Mouse (Mus musculus): ENCODE data around the gene Dock9. TPM values are rescaled to one million over a fixed set of nuclear protein-coding genes. Genes with fewer than 3 reads are reported as not detected.

The Dock9 gene
- polyA plus RNA-seq, 1 experiment: 2.8 TPM

- TF ChIP-seq MYOD1 (IDR thresholded peaks at IDR 0.05; ENCODE audit: control insufficient read depth in 1 of 3, insufficient read length in 2 of 3, low read depth in 2 of 3) (peak; percentile 81 to 90 (median 87)), E2F4 (IDR thresholded peaks at IDR 0.05; ENCODE audit: insufficient read depth) (no peak), TCF12 (IDR thresholded peaks at IDR 0.05; ENCODE audit: insufficient read depth, poor library complexity, severe bottlenecking) (no peak)
- H3ac ChIP-seq (ENCODE audit: control insufficient read depth, insufficient read length): no peak overlapping the region
Measured at GRCm38 (mm10) chr14:121700013-121700412, 97.6 kb downstream of the Dock9 start.

GRCm38 (mm10) chr14:121698620-121698950, 99.1 kb downstream of the Dock9 start:
- Histone ChIP-seq H3ac (ENCODE audit: control insufficient read depth, insufficient read length) (no peak overlapping the region), H3K36me3 (ENCODE audit: control insufficient read depth, insufficient read depth) (no peaks in the 10 kb centered on the region), H3K79me2 (ENCODE audit: control insufficient read depth, insufficient read depth) (no peaks in the 10 kb centered on the region), H3K4me2 (ENCODE audit: low read depth) (peak overlapping the region; percentile 48), H3K4me3 (no peak overlapping the region), H3K27me3 (ENCODE audit: control insufficient read depth, insufficient read depth, insufficient read length) (no peaks in the 10 kb centered on the region)
- TF ChIP-seq MYOD1 (IDR thresholded peaks at IDR 0.05; ENCODE audit: control insufficient read depth in 1 of 3, insufficient read length in 2 of 3, low read depth in 2 of 3) (no peak), TCF3 (IDR thresholded peaks at IDR 0.05; ENCODE audit: insufficient read length, low read depth) (no peak), REST (IDR thresholded peaks at IDR 0.05; ENCODE audit: insufficient read depth, insufficient read length) (no peak), TCF12 (IDR thresholded peaks at IDR 0.05; ENCODE audit: insufficient read depth, poor library complexity, severe bottlenecking) (no peak), POLR2AphosphoS2 (IDR thresholded peaks at IDR 0.05; ENCODE audit: insufficient read length, low read depth) (no peak), USF1 (IDR thresholded peaks at IDR 0.05; ENCODE audit: low read depth) (no peak), SRF (IDR thresholded peaks at IDR 0.05; ENCODE audit: control insufficient read depth, insufficient read length, low read depth) (no peak), POLR2A (IDR thresholded peaks at IDR 0.05; ENCODE audit: insufficient read length, low read depth) (no peak), MAX (IDR thresholded peaks at IDR 0.05; ENCODE audit: low read depth) (no peak), CEBPB (IDR thresholded peaks at IDR 0.05; ENCODE audit: insufficient read depth, poor library complexity, severe bottlenecking) (no peak), E2F4 (IDR thresholded peaks at IDR 0.05; ENCODE audit: insufficient read depth) (no peak), MYOG (IDR thresholded peaks at IDR 0.05; ENCODE audit: control insufficient read depth in 1 of 3, insufficient read depth in 1 of 3, insufficient read length in 2 of 3, low read depth in 2 of 3) (no peak)

More at GRCm38 (mm10) chr14:121700013-121700412, 97.6 kb downstream of the Dock9 start:
- Histone ChIP-seq H3K79me2 (ENCODE audit: control insufficient read depth, insufficient read depth) (no peaks in the 10 kb centered on the region), H3K27me3 (ENCODE audit: control insufficient read depth, insufficient read depth, insufficient read length) (no peaks in the 10 kb centered on the region), H3K4me3 (no peak overlapping the region), H3K36me3 (ENCODE audit: control insufficient read depth, insufficient read depth) (no peaks in the 10 kb centered on the region), H3K4me2 (ENCODE audit: low read depth) (no peak overlapping the region)

- Histone ChIP-seq H3ac (ENCODE audit: control insufficient read depth, insufficient read length) (no peak overlapping the region), H3K4me3 (no peak overlapping the region), H3K36me3 (ENCODE audit: control insufficient read depth, insufficient read depth) (no peaks in the 10 kb centered on the region), H3K79me2 (ENCODE audit: control insufficient read depth, insufficient read depth) (no peaks in the 10 kb centered on the region), H3K4me2 (ENCODE audit: low read depth) (peak overlapping the region; percentile 48), H3K27me3 (ENCODE audit: control insufficient read depth, insufficient read depth, insufficient read length) (no peaks in the 10 kb centered on the region)
- no peak for TF ChIP-seq SRF (IDR thresholded peaks at IDR 0.05; ENCODE audit: control insufficient read depth, insufficient read length, low read depth)
- no peak for TF ChIP-seq MYOG (IDR thresholded peaks at IDR 0.05; ENCODE audit: control insufficient read depth in 1 of 3, insufficient read depth in 1 of 3, insufficient read length in 2 of 3, low read depth in 2 of 3)
- TF ChIP-seq TCF3 (IDR thresholded peaks at IDR 0.05; ENCODE audit: insufficient read length, low read depth): no peak
- no peak for TF ChIP-seq E2F4 (IDR thresholded peaks at IDR 0.05; ENCODE audit: insufficient read depth)
- TF ChIP-seq POLR2AphosphoS2 (IDR thresholded peaks at IDR 0.05; ENCODE audit: insufficient read length, low read depth): no peak
- no peak for TF ChIP-seq TCF12 (IDR thresholded peaks at IDR 0.05; ENCODE audit: insufficient read depth, poor library complexity, severe bottlenecking)
- no peak for TF ChIP-seq MAX (IDR thresholded peaks at IDR 0.05; ENCODE audit: low read depth)
- no peak for TF ChIP-seq CEBPB (IDR thresholded peaks at IDR 0.05; ENCODE audit: insufficient read depth, poor library complexity, severe bottlenecking)
- no peak for TF ChIP-seq MYOD1 (IDR thresholded peaks at IDR 0.05; ENCODE audit: control insufficient read depth in 1 of 3, insufficient read length in 2 of 3, low read depth in 2 of 3)
- TF ChIP-seq USF1 (IDR thresholded peaks at IDR 0.05; ENCODE audit: low read depth): no peak
- TF ChIP-seq POLR2A (IDR thresholded peaks at IDR 0.05; ENCODE audit: insufficient read length, low read depth): no peak
- no peak for TF ChIP-seq REST (IDR thresholded peaks at IDR 0.05; ENCODE audit: insufficient read depth, insufficient read length)
Measured at GRCm38 (mm10) chr14:121697709-121698619, 99.7 kb downstream of the Dock9 start.

DNA sequence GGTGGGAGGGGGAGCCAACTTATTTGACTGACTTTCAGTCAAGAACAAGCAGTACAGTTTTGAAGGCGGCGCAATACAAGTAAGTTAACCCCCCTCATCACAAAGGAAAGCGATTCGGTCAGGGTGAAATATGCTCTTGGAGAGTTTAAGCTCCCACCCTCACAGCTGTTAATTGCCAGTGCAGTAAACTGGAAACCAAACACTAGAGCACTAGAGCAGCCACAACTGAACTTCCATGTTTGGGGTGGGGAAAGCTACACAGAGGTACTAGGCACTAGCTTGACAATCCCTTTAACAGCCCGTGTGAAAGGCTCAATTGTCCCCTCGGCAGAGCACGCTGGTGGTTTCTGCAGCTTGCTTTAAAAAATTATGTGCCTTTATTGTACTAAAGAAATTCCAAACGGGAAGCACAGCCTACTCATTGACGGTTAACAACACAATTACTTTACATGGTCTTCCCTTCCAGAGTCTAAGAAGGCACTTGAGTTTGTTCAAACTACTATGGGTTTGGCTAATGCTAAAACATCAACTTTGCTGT, 100.4 kb downstream of the Dock9 start:
- H3ac ChIP-seq (ENCODE audit: control insufficient read depth, insufficient read length): no peak overlapping the region
- H3K27me3 ChIP-seq (ENCODE audit: control insufficient read depth, insufficient read depth, insufficient read length): no peaks in the 10 kb centered on the region
- no peak overlapping the region for H3K4me3 ChIP-seq
- H3K36me3 ChIP-seq (ENCODE audit: control insufficient read depth, insufficient read depth): no peaks in the 10 kb centered on the region
- peak overlapping the region; percentile 48 for H3K4me2 ChIP-seq (ENCODE audit: low read depth)
- no peak for TF ChIP-seq MAX (IDR thresholded peaks at IDR 0.05; ENCODE audit: low read depth)
- no peak for TF ChIP-seq MYOG (IDR thresholded peaks at IDR 0.05; ENCODE audit: control insufficient read depth in 1 of 3, insufficient read depth in 1 of 3, insufficient read length in 2 of 3, low read depth in 2 of 3)
- TF ChIP-seq CEBPB (IDR thresholded peaks at IDR 0.05; ENCODE audit: insufficient read depth, poor library complexity, severe bottlenecking): no peak
- no peak for TF ChIP-seq TCF3 (IDR thresholded peaks at IDR 0.05; ENCODE audit: insufficient read length, low read depth)
- no peak for TF ChIP-seq TCF12 (IDR thresholded peaks at IDR 0.05; ENCODE audit: insufficient read depth, poor library complexity, severe bottlenecking)
- no peak for TF ChIP-seq REST (IDR thresholded peaks at IDR 0.05; ENCODE audit: insufficient read depth, insufficient read length)
- TF ChIP-seq USF1 (IDR thresholded peaks at IDR 0.05; ENCODE audit: low read depth): no peak
- TF ChIP-seq POLR2A (IDR thresholded peaks at IDR 0.05; ENCODE audit: insufficient read length, low read depth): no peak
- TF ChIP-seq SRF (IDR thresholded peaks at IDR 0.05; ENCODE audit: control insufficient read depth, insufficient read length, low read depth): no peak
- no peak for TF ChIP-seq MYOD1 (IDR thresholded peaks at IDR 0.05; ENCODE audit: control insufficient read depth in 1 of 3, insufficient read length in 2 of 3, low read depth in 2 of 3)
- no peaks in the 10 kb centered on the region for H3K79me2 ChIP-seq (ENCODE audit: control insufficient read depth, insufficient read depth)

Data from myocyte (in vitro differentiated cells).